Mouse (Mus musculus) adrenal gland, postnatal 25 days (tissue): ENCODE measurements around the gene Prkg1. TPM values are rescaled to one million over a fixed set of nuclear protein-coding genes. Genes with fewer than 3 reads are reported as not detected.
A peak's percentile ranks its signal among the peaks of the same experiment; 100 is the strongest.

ENCODE experiments used
- DNase-seq: peaks from one replicate; pipeline ENCODE4 v3.0.0; 2021; ENCODE audit warnings: mixed read lengths
- total RNA-seq: library from RNA; stranded (reverse); gene quantifications from 2 replicates; pipeline ENCODE4 v1.2.3, GENCODE M21; 2021

The Prkg1 gene
- total RNA-seq, 1 experiment from 2014 or later = 7.7 TPM

DNA sequence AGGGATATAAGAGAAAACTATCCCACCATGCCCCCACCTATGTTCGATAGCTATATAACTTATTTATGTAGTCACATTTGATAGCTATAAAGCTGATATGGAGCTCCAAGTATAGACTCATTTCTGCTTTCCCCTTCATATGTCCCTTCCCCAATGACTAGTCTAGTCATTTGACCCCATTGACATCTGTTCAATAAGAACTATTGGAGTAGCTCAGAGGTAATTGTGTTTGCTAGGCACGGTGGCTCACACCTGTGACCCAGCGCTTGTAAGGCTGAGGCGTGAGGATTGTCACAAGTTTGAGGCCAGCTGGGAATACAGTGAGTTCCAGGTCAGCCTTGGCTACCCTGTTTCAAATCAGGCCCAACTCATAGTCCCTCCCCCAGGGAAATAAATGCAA is 921.2 kb downstream of the Prkg1 start:
- DNase-seq = no peak

- no peak for DNase-seq
Observed at GRCm38 (mm10) chr19:30843052-30843564, 921.7 kb downstream of the Prkg1 start.

DNA sequence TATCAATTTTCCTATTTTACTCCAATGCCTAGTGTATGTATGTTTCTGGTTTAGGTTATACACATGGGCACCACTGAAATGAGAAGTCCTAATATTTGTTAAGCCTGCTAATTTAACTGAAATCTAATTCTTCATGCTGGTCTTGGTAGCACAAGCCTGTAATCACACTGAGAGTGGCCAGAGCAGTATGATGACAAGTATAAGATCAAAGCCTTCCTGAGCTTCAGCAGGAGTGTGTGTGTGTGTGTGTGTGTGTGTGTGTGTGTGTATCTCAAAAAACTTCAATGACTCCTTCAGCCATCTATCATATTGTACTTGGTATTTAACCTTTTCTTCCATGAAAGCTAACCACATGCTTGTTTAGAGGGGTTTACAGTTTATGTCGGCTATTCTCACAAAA is 922.2 kb downstream of the Prkg1 start:
- no peak for DNase-seq

GRCm38 (mm10) chr19:30833045-30833651 is 931.7 kb downstream of the Prkg1 start:
- no peak for DNase-seq

- DNase-seq = no peak
Observed at GRCm38 (mm10) chr19:30829231-30829775, 935.5 kb downstream of the Prkg1 start.

- no peak for DNase-seq
Observed at GRCm38 (mm10) chr19:30827820-30828219, 937.0 kb downstream of the Prkg1 start.

- DNase-seq = no peak
Observed at GRCm38 (mm10) chr19:30826106-30826505, 938.7 kb downstream of the Prkg1 start.

- no peak for DNase-seq
Observed at GRCm38 (mm10) chr19:30815661-30816060, 949.2 kb downstream of the Prkg1 start.

GRCm38 (mm10) chr19:30806265-30806664 is 958.6 kb downstream of the Prkg1 start:
- DNase-seq = no peak

DNA sequence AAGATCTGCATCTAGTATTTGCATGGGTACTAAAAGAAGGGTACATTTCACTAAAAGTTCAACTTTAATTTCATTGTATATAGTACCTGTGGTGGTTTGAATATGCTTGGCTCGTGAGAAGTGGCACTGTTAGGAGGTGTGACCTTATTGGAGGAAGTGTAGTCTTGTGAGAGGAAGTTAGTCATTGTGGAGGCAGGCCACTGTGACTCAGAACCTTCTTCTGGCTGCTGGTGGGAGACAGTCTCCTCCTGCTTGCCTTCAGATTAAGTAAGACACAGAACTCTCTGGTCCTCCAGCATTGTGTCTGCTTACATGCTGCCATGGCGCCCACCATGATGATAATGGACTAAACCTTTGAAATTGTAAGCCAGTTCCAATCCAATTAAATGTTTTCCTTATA is 984.0 kb downstream of the Prkg1 start:
- DNase-seq = no peak

GRCm38 (mm10) chr19:30768316-30768715 is 996.5 kb downstream of the Prkg1 start:
- DNase-seq = no peak

DNA sequence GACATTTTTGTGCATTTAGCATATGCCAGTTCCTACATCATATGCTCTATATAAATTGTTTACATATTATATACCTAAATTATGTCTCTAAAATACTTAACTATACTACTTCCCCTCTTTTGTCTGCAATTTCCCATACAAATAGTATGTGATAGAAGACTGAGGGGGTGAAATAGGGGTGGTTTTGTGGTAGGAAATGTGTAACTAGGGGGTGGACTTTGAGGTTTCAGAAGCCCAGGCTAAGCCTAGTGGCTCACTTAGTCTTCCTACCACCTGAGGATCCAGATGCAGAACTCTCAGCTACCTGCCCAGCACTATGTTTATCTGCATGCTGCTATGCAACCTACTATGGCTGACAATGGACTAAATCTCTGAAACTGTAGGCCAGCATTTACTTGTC is 1020.4 kb downstream of the Prkg1 start:
- no peak for DNase-seq

GRCm38 (mm10) chr19:30699130-30699529 is 1065.7 kb downstream of the Prkg1 start:
- DNase-seq = no peak

GRCm38 (mm10) chr19:30691258-30691657 is 1073.6 kb downstream of the Prkg1 start:
- DNase-seq = no peak

GRCm38 (mm10) chr19:30690691-30691090 is 1074.1 kb downstream of the Prkg1 start:
- no peak for DNase-seq

DNA sequence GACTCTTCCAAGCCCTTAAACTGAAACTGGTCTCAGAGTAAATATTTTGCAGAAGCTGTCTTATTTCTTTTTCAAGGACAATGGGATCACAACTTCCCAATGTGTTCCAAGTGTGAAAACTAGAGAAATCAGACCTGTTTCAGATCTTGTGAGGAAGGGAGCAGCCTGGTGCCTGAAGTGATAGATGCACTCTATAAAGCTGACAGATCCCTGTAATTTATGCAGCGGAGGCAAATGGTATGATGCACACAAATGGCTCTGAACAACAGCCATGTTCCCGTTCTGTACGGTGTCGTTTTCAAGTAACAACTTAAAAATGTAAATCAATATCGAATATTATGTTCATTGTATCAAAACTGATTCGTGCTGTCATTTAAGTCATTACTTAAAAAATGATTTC is 1076.9 kb downstream of the Prkg1 start:
- no peak for DNase-seq

DNA sequence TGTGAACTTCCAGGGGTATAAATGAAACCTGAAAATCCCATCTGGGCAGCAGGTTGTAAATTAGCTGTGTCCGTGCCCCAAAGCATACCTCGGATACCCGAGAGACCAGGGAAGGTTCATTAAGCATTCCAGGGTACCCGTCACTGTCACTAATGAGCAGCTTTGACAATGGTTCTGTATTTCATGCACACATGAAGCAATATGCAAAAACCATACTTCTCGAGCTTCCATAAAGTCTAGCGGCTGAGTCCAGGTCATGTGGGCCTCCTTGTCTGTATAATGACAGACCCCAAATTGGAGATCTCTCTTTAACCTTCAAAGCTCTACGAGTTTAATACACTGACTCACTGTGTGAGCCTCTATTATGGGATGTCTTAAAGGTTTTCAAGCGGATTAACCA is 1088.5 kb downstream of the Prkg1 start:
- DNase-seq = no peak

DNA sequence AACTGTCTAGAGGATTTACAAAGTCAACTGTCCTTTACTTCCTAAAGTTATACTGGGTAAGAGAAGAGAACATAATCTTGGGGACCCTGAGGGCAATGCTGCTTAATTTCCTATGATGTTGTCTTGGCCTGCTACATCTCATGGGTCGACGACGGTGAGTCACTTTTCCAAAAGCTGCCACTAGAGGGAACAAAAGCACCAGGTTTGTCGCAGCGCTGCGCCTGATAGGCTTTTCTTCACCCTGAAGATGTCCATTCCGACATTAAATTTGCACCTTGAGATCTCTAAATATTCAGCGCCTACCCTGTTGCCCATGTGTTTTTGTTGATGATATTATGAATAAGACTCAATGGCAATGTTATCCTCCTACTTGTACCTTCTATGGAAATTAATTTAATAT is 1100.6 kb downstream of the Prkg1 start:
- DNase-seq = peak; percentile 43

- DNase-seq = no peak
Observed at GRCm38 (mm10) chr19:30642629-30643170, 1122.1 kb downstream of the Prkg1 start.

GRCm38 (mm10) chr19:30637471-30637870 is 1127.4 kb downstream of the Prkg1 start:
- DNase-seq = no peak

DNA sequence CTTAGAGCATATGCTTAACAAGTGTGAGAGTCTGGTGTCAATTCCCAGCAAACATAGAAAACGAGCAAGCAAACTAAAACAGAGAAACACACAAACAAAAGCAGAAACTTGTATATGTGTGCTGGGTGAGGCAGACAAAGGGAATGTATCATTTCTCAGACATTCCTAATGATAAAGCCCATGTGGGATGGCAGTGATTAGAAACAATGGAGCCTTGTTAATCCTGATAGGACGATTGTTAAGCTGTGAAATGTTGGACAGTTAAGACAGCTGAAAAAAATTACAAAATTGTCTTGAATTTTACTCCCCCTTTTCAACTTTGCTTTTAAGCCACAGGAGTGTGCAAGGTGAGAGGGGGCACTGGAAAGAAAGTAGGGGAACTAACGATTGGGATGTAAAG is 1133.8 kb downstream of the Prkg1 start:
- no peak for DNase-seq

GRCm38 (mm10) chr19:30626036-30626435 is 1138.8 kb downstream of the Prkg1 start:
- DNase-seq = no peak

DNA sequence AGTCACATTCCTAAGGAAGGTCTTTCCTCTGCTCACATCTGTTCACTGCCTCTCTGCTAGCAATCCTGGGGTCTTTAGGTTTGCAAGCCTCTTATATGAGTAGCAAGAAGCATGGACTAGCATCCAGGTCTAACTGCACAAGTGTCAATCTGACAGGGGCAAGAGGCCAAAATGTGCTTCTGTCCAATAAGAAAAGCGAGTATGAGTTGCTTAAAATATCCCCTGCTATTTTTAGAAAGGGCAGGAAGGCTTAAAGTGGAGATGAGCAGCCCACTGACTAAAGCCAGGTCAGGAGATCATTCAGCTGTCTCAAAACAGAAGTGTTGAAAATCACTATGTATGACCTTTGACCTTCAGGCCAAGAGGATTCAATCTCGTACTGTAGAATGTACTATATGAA is 1139.4 kb downstream of the Prkg1 start:
- DNase-seq = no peak

- DNase-seq = no peak
Observed at GRCm38 (mm10) chr19:30623620-30624019, 1141.2 kb downstream of the Prkg1 start.
